Mouse (Mus musculus): ENCODE results near the gene Trip6. TPM values are rescaled to one million over a fixed set of nuclear protein-coding genes. Genes with fewer than 3 reads are reported as not detected.
A peak's percentile ranks its signal among the peaks of the same experiment; 100 is the strongest.

Gene Trip6
- polyA plus RNA-seq (2015; fragmentation: Nextera tagmentation; extraction: Ambion mirVana): 19.8 and 22.1 TPM in 2 replicates

DNA sequence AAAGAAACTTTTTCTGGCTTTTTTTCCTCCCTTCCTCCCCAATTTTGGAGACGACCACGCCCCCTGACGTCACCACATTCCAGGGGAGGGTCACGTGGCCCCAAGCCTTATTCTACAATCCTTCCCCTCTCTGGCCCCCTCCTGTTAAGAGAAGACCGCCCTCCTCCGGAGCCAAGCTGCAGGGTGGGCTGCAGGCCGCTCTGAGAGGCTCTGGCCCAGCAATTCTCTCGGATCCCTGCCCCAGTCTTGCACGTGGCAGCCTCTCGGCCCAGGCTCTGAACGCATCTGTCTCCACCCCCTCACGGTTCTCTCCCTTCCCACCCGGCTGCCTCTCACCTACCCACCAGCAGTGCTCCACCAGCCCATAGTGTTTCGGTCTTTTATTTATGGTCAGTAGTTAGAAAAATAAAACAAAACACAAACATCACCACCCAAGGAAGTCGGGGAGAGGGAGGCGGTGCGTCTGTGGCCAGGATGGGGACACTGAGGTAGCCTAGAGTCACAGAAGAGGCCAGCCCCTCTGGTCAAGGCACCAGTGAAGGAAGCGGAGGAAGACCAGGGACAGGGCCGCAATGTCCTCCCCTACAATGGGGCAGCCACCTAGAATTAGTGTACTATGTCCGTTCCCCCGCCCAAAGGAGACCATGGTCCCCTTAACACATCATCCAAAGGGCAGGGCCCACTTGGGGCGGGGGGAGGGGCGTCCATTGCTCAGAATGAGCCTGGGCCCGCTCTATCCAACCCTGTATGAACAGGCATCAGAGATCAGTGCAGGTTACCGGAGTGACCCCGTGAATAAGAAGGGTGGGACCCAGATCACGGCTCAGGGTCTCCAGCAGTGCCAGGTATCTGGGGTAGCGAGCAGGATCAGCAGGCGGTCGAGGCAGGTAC is at the start of gene Trip6:
Gene Trip6 (minus strand): TSS at position 212 of the 891 bp plus-strand sequence.
- ATAC-seq: peak; percentile 89
- peaks cover 36% of the 10 kb centered on the region for H3K4me1 ChIP-seq (replicated peaks)
- H3K4me3 ChIP-seq (replicated peaks): peak within 1 kb of the TSS; percentile 42
- H3K9me3 ChIP-seq: no peaks in the 10 kb centered on the region
- 14% methylated on average over 29 of the region's 30 CpGs for WGBS
- no peaks in the 10 kb centered on the region for H3K27me3 ChIP-seq
- peak within 1 kb of the TSS; percentile 70 for H3K9ac ChIP-seq (replicated peaks)
- peaks cover 41% of the 10 kb centered on the region for H3K36me3 ChIP-seq
- H3K4me2 ChIP-seq (replicated peaks): peak within 1 kb of the TSS; percentile 60
- H3K27ac ChIP-seq: peak within 1 kb of the TSS; percentile 61

DNA sequence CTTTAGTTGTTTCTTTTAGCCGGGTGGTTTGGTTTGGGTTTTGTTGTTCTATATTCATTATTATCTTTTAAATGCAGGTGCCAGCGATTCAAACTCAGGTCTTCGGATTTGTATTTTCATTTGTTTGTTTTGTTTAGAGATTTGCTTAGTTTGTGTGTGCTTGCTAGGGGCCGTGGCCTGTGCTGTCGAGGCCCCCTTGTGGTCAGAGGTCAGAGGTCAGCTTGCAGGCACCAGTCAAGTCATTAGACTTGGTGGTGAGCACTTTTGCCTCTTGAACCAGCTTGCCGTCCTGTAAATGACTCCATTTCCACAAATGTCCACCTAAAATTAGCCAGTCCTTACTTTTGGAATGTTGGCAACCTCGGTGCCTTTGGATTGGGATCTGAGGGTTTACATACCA is 44.2 kb upstream of the Trip6 start:
- Histone ChIP-seq H3K9me3 (no peaks in the 10 kb centered on the region), H3K27ac (no peak overlapping the region), H3K4me1 (replicated peaks) (no peaks in the 10 kb centered on the region), H3K4me2 (replicated peaks) (no peak overlapping the region), H3K9ac (replicated peaks) (no peak overlapping the region), H3K36me3 (peaks cover 75% of the 10 kb centered on the region), H3K4me3 (replicated peaks) (no peak overlapping the region), H3K27me3 (no peaks in the 10 kb centered on the region)
- WGBS: 49% methylated on average over 7 of the region's 7 CpGs
- ATAC-seq: no peak

DNA sequence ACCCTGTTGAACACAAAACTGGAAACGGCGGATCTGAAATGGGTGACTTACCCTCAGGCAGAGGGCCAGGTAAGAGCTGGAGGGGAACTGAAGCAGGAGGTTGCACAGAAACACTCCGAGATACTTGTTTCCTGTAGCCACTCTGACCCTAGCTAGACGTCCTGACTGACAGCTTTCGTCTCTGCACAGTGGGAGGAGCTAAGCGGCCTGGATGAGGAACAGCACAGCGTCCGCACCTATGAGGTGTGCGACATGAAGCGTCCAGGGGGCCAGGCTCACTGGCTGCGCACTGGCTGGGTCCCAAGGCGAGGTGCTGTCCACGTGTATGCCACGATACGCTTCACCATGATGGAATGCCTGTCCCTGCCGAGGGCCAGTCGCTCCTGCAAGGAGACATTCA is 39.9 kb upstream of the Trip6 start:
- no peak for ATAC-seq

DNA sequence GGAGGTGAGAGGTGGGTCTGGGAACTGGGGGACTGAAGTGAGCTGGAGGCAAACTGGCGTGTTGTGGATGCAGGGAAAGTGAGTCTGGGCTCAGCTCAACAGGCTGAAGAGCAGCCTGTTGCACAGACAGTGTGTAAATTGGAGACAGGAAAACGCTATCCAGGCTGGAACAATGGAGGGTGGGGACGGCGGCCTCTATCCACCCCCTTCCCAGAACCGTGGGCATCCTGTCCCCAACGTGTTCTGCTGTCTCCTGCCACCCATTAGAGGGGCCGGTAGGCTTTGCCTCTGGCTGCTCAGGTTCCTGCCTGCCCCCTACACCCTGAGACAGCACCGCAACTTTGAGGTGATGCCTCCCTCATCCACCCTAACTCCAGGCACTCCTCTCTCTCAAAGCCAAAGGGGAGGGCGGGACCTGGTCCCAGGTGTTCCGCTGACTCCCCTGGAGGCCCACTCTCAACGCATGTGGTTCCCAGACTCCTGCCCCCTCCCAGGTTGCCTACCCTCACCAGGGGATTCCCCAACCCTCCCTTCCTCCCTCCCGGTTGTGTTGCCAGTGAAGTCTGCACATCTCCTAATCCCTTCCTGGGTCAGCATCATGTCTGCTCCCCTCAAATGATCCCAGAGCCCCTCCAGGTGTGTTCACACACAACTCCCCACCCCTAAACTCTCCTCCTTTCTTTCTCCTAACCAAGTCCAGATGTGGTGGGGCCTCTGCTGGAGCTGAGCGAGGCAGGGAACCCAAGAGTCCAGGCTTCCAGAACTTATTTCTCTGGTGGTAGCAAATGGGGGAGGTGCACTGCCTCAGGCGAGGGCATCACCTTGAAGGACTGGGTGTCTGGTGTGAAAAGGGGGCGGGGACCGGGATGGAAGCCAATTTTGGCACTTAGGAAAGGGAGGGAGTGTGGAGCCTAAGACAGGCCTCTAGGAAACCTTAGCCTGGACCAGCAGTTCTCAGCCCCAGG is 38.1 kb upstream of the Trip6 start:
- WGBS: 18% methylated on average over 16 of the region's 16 CpGs
- no peak for ATAC-seq
- peak overlapping the region; percentile 65 for H3K4me3 ChIP-seq (replicated peaks)
- H3K27me3 ChIP-seq: peaks cover 22% of the 10 kb centered on the region
- peaks cover 29% of the 10 kb centered on the region for H3K36me3 ChIP-seq
- peaks cover 49% of the 10 kb centered on the region for H3K4me1 ChIP-seq (replicated peaks)
- H3K27ac ChIP-seq: no peak overlapping the region; the same call in 1 of the 2 replicates
- H3K9ac ChIP-seq (replicated peaks): peak overlapping the region; percentile 85
- H3K9me3 ChIP-seq: no peaks in the 10 kb centered on the region
- peak overlapping the region; percentile 95 for H3K4me2 ChIP-seq (replicated peaks)

More for the DNA sequence above, 39.9 kb upstream of the Trip6 start:
- Histone ChIP-seq H3K9ac (replicated peaks) (no peak overlapping the region), H3K4me3 (replicated peaks) (no peak overlapping the region), H3K4me1 (replicated peaks) (peaks cover 38% of the 10 kb centered on the region), H3K36me3 (peaks cover 41% of the 10 kb centered on the region), H3K4me2 (replicated peaks) (no peak overlapping the region), H3K9me3 (no peaks in the 10 kb centered on the region), H3K27me3 (peaks cover 13% of the 10 kb centered on the region; the same call in 1 of the 2 replicates), H3K27ac (no peak overlapping the region)
- 90% methylated on average over 17 of the region's 17 CpGs for WGBS

DNA sequence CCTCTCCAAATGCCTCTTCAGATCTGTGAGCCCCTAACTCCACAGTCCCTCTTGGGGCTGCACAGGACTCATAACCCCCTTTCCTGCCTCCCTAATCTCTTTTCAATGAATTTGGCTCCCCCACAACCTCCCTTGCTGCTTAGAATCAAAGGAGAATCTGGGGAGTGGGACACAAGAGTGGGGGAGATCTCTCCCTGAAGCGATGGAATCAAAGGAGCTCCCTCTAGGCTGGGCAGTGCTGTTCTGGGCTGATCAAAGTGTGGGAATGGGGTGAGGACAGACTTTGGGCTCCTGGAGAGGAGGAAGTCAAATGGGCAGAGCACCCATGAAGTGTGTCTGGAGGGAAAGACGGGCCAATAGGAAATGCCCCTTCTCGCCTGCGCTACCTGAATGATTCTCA is 37.2 kb upstream of the Trip6 start:
- Histone ChIP-seq H3K4me1 (replicated peaks) (peaks cover 49% of the 10 kb centered on the region), H3K4me2 (replicated peaks) (peak overlapping the region; percentile 95), H3K27ac (no peak overlapping the region), H3K9me3 (no peaks in the 10 kb centered on the region), H3K36me3 (peaks cover 24% of the 10 kb centered on the region), H3K4me3 (replicated peaks) (peak overlapping the region; percentile 65), H3K27me3 (peaks cover 22% of the 10 kb centered on the region), H3K9ac (replicated peaks) (peak overlapping the region; percentile 85)
- 9% methylated on average over 4 of the region's 4 CpGs for WGBS
- no peak for ATAC-seq

DNA sequence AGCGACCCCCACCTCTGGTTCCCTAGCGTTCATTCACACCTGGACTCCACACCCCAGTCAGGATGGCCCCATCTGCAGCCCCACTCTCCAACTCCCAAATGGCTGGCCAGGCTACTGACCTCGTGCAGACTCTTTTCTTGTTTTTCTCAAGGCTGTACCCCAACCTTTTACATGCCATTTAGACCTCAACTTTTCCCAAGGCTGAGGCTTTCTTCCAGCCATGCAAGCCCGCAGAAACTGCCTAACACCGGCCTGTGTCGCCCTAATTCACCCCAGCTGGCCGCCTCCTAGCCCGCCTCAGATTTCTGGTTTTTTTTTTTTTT is 36.8 kb upstream of the Trip6 start:
- Histone ChIP-seq H3K27me3 (peaks cover 22% of the 10 kb centered on the region), H3K9ac (replicated peaks) (peak overlapping the region; percentile 85), H3K4me3 (replicated peaks) (peak overlapping the region; percentile 65), H3K4me1 (replicated peaks) (peaks cover 50% of the 10 kb centered on the region), H3K27ac (peak overlapping the region; percentile 72; the same call in 1 of the 2 replicates), H3K36me3 (peaks cover 21% of the 10 kb centered on the region), H3K9me3 (no peaks in the 10 kb centered on the region), H3K4me2 (replicated peaks) (peak overlapping the region; percentile 95)
- WGBS: 4% methylated on average over 8 of the region's 8 CpGs
- ATAC-seq: no peak

DNA sequence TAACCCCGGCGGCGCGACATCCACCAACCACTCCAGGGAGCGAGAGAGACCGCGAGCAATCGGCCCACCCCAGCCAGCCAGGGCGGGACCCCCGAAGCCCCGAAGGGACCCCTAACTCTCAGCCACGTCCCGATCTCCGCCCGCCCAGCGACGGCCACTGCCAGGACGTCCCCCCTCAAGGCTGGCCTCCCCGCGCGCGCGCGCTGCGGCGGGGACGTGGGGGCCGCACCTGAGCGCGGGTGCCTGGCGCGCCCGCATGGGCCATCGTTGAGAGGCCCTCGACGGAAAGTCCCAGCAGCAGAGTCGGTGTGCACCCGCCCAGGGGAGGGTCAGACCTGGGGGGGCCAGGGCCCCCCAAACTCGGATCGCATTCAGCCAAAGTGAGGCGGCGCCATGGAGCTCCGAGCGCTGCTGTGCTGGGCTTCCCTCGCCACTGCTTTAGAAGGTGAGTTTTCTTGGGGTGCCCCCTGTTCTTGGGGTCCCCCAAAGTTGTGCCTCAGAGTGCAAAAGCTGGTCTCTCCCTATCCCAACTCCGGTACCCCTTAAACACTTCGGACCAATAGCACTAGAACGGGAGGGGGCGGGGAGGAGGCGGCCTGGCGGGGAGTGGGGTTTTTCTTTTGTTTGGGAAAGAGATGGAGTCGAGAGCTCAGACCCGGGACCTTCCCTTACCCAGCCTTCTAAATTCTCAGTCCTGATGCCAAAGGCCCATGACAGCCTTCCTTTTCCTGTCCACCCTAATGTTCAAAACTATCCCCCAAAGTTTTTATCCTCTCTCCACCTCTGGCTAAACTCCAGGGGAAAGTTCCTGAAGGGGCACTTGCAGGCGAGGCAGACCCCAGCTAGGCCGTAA is 36.2 kb upstream of the Trip6 start:
- peaks cover 54% of the 10 kb centered on the region for H3K4me1 ChIP-seq (replicated peaks)
- WGBS: under 1% methylated on average over 55 of the region's 55 CpGs

DNA sequence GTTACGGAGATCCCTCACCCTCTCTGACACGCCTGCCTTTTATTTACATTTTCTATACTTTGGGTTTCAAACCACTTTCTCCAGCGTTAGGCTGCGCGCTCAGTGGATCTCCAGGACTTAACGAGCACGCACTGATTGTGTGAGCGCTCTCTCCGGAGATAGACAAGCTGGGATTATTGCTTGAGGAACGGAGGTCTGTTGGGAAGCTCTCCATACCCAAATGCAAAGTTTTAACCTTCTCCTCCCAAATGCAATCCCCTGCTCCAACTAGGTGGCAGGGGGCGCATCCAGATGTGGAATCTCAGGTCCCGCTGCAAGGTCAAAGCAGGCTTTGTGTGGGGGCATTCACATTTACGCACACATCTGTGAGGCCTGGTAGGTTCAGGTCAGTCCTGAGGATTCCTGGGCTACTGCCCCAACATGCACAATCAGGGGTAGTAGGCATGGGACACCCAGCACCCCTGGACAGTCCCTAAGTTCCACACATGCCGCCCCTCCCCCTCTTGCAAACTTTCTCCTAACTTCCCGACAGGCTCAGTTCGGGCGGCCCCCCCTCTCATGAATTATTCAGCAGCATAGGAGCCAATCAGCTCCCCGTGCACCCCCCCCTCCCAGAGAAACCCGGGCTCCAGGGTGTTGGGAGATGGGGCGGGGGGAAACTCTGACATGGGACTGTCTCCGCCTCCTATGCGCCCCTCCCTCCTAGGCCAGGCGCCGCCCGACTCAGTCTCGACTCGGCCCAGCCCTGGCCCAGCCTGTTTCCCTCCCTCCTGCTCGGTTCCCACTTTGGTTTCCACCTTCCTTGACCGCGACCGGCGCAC is 35.4 kb upstream of the Trip6 start, which contains the start of gene Ephb4:
Gene Ephb4 (plus strand): TSS at position 726 of the 821 bp plus-strand sequence.
- Histone ChIP-seq H3K9ac (replicated peaks) (peak within 1 kb of the TSS; percentile 85), H3K4me3 (replicated peaks) (peak within 1 kb of the TSS; percentile 65), H3K36me3 (peaks cover 8% of the 10 kb centered on the region), H3K27ac (peak within 1 kb of the TSS; percentile 72), H3K4me1 (replicated peaks) (peaks cover 54% of the 10 kb centered on the region), H3K9me3 (no peaks in the 10 kb centered on the region), H3K4me2 (replicated peaks) (peak within 1 kb of the TSS; percentile 95), H3K27me3 (peaks cover 22% of the 10 kb centered on the region)
- ATAC-seq: peak; percentile 90
- under 1% methylated on average over 31 of the region's 32 CpGs for WGBS

More for the DNA sequence above, 36.2 kb upstream of the Trip6 start:
- peak overlapping the region; percentile 85 for H3K9ac ChIP-seq (replicated peaks)
- peak overlapping the region; percentile 95 for H3K4me2 ChIP-seq (replicated peaks)
- peak overlapping the region; percentile 72 for H3K27ac ChIP-seq
- H3K27me3 ChIP-seq: peaks cover 22% of the 10 kb centered on the region
- peak overlapping the region; percentile 65 for H3K4me3 ChIP-seq (replicated peaks)
- peaks cover 17% of the 10 kb centered on the region for H3K36me3 ChIP-seq
- no peaks in the 10 kb centered on the region for H3K9me3 ChIP-seq
- peak; percentile 65 for ATAC-seq

DNA sequence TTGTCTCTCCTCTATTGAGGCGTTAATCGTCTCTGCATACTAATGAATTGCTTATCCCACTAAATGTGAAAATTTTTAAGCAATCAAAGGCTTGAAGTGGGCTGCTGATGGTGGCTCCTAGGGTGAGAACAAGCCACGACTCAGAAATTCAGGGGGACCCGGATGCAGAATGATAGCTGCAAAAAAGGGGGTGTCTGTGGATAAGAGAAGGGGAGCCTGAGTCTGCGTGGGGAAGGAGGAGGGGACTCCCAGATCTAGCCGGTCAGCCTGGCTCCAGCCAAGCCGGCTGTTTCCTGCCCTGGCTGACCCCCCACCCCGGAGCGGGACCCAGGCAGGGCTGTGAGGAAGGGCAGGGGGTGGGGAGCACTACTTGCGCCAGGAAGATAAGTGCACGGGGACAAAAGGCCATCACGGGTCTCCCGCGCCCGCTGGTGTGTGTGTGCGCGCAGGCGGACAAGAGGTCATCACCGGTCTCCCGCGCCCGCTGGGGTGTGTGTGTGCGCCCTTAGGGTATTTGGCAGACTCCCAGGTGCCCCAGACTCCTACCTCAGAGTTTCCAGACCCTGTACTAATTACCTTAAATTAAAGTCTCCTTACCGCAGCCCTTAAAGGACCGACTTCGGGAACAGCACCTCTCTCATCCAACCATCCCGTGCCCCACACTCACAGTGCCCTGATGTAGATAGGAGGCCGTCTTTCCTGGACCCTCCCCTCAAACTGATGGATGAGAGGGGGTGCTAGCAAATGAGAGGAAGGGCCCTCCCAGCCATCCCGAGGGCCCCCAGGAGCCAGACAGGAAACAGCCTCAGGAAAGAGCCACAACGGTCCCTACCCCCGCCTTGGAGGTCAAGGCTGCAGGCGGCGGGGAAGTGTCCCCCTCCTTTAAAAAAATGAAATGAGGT is 34.5 kb upstream of the Trip6 start:
- Histone ChIP-seq H3K27ac (no peak overlapping the region), H3K36me3 (no peaks in the 10 kb centered on the region), H3K4me2 (replicated peaks) (peak overlapping the region; percentile 95), H3K9me3 (no peaks in the 10 kb centered on the region), H3K27me3 (peaks cover 22% of the 10 kb centered on the region), H3K4me1 (replicated peaks) (peaks cover 54% of the 10 kb centered on the region), H3K9ac (replicated peaks) (peak overlapping the region; percentile 63), H3K4me3 (replicated peaks) (peak overlapping the region; percentile 65)
- WGBS: under 1% methylated on average over 32 of the region's 33 CpGs
- no peak for ATAC-seq

DNA sequence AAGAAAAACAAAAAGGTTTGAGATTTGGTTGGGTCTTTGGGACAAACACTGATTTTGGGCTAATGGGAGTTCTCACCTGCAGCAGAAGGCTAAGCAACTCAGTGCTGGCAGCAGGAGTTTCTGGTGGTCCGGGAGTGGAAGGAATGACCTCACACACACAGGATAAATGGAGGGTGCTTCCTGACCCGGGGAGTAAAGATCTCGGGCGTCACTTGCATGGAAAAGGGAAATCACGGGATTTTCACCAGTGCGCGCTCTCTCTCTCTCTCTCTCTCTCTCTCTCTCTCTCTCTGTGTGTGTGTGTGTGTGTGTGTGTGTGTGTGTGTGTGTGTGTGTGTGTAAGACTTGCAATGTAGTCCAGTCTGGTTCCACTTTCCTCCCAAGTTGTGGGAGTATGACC is 33.7 kb upstream of the Trip6 start:
- Histone ChIP-seq H3K4me1 (replicated peaks) (peaks cover 54% of the 10 kb centered on the region), H3K27me3 (peaks cover 22% of the 10 kb centered on the region), H3K4me2 (replicated peaks) (no peak overlapping the region), H3K36me3 (no peaks in the 10 kb centered on the region), H3K9me3 (no peaks in the 10 kb centered on the region), H3K9ac (replicated peaks) (no peak overlapping the region), H3K4me3 (replicated peaks) (no peak overlapping the region), H3K27ac (no peak overlapping the region)
- 19% methylated on average over 7 of the region's 7 CpGs for WGBS
- no peak for ATAC-seq

Measured in midbrain, embryonic 13.5 days (tissue).